Mouse (Mus musculus) monocyte, adult 5-6 weeks (primary cell): ENCODE measurements at regions not wholly inside any gene's neighbourhood (a gene's known extent, or its start where the extent isn't known, plus 50 kb on each side); places are given as distances from the start of the nearest gene placed in this dataset.

Experiments used
- ATAC-seq: fragments of 153-309, 156-312 bp; replicated peaks from 2 replicates; pipeline ENCODE4 v1.8.0; 2017; ENCODE audit warnings: mild to moderate bottlenecking; ENCODE audit not compliant: low TSS enrichment, insufficient number of reproducible peaks, severe bottlenecking, poor library complexity, low FRiP score

GRCm38 (mm10) chr10:111799850-111800589 lies 172.4 kb upstream of the Krr1 start:
- ATAC-seq = no peak

GRCm38 (mm10) chr10:111800590-111800935 lies 171.9 kb upstream of the Krr1 start:
- ATAC-seq = no peak

GRCm38 (mm10) chr10:111801021-111801793 lies 171.3 kb upstream of the Krr1 start:
- ATAC-seq = no peak

- ATAC-seq = no peak
Measured at GRCm38 (mm10) chr10:111801794-111802359, 170.6 kb upstream of the Krr1 start.

GRCm38 (mm10) chr10:111806333-111806732 lies 166.1 kb upstream of the Krr1 start:
- no peak for ATAC-seq

- no peak for ATAC-seq
Measured at GRCm38 (mm10) chr10:111806916-111807315, 165.5 kb upstream of the Krr1 start.

- no peak for ATAC-seq
Measured at GRCm38 (mm10) chr10:111813736-111814135, 158.7 kb upstream of the Krr1 start.

- ATAC-seq = no peak
Measured at GRCm38 (mm10) chr10:111814648-111815047, 157.8 kb upstream of the Krr1 start.

- ATAC-seq = no peak
Measured at GRCm38 (mm10) chr10:111815160-111815559, 157.3 kb upstream of the Krr1 start.

GRCm38 (mm10) chr10:111815821-111816599 lies 156.5 kb upstream of the Krr1 start:
- no peak for ATAC-seq

GRCm38 (mm10) chr10:111819755-111820451 lies 152.6 kb upstream of the Krr1 start:
- ATAC-seq = no peak

GRCm38 (mm10) chr10:111824820-111825219 lies 147.6 kb upstream of the Krr1 start:
- no peak for ATAC-seq

GRCm38 (mm10) chr10:111826033-111826754 lies 146.3 kb upstream of the Krr1 start:
- ATAC-seq = no peak

GRCm38 (mm10) chr10:111827246-111827645 lies 145.2 kb upstream of the Krr1 start:
- ATAC-seq = no peak

GRCm38 (mm10) chr10:111827930-111828329 lies 144.5 kb upstream of the Krr1 start:
- no peak for ATAC-seq

GRCm38 (mm10) chr10:111828610-111829009 lies 143.9 kb upstream of the Krr1 start:
- ATAC-seq = no peak

GRCm38 (mm10) chr10:111829291-111829690 lies 143.2 kb upstream of the Krr1 start:
- no peak for ATAC-seq

- no peak for ATAC-seq
Measured at GRCm38 (mm10) chr10:111831105-111831504, 141.4 kb upstream of the Krr1 start.
